Mouse (Mus musculus) mouse embryonic stem cell (cell line): ENCODE data around the gene Zfp384.

Experiments
- in situ Hi-C, 2 experiments: fragments of 300-500 bp; cut with MboI; formaldehyde crosslinking; loops; 1 replicate in 1 of 2; 3 replicates in 1 of 2; pipeline ENCODE4 v1.14.3; 2019 to 2020; ENCODE audit warnings: low sequenced_read_pairs in 2 of 2, low pct_unique_long_range_greater_than_20kb in 1 of 2, mixed read lengths in 1 of 2; ENCODE audit not compliant: unreplicated experiment in 1 of 2

Gene Zfp384

DNA sequence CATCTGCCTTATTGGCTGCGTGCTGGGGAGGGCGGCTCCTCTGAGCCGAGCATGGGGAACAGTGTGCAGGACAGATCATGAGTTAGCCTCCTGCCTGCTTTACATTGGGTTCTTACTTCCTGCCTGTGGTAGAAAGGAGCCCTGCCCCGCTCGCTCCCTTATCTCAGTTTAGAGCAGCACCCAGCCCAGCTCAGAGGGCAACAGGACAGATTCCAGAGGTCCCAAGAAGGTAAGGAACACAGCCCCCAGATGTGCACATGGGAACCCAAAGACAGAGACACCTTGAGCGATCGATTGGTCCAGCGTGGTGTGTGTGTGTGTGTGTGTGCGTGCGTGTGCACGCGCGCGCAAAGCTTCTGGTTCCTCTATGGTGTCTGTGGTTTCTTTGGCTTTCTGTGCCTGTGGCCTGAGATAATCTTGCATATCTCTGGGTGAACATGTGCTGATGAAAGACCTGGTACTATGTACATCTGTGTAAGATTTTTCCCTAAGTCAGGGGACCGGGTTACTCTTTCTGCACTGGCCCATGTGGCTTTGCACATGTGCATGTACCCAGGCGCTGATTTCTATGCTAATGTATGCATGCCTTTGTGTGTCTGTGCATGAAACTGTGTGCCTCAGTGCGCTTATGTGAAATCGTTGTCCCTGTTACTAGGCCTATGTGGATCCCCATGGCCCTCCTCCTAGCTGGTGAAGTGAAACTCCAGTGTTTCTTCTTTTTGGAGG lies 62.4 kb downstream of the Zfp384 start:
- in situ Hi-C loops, result no loop called here

DNA sequence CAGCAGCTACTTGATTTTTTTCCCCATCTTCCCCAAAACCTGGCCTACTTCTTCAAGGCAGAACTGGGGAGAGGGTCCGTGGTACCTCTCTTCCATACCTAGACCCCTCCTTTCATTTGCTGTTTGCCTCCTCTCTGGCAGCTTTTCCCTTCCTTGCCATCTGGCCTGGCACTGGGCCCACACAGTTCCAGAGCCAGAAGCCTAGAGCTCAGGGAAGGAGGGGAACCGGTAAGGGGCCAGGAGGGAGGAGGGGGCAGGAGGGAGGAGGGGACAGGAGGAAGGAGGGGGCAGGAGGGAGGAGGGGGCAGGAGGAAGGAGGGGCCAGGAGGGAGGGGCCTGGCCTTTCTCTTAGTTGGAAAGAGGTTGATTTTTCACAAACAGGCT lies 62.9 kb downstream of the Zfp384 start:
- in situ Hi-C loops, result no loop called here

- in situ Hi-C loops, result no loop called here
Observed at GRCm38 (mm10) chr6:125073825-125074224, 64.9 kb downstream of the Zfp384 start.

GRCm38 (mm10) chr6:125081394-125081793 lies 72.4 kb downstream of the Zfp384 start:
- in situ Hi-C loops, result no loop called here

DNA sequence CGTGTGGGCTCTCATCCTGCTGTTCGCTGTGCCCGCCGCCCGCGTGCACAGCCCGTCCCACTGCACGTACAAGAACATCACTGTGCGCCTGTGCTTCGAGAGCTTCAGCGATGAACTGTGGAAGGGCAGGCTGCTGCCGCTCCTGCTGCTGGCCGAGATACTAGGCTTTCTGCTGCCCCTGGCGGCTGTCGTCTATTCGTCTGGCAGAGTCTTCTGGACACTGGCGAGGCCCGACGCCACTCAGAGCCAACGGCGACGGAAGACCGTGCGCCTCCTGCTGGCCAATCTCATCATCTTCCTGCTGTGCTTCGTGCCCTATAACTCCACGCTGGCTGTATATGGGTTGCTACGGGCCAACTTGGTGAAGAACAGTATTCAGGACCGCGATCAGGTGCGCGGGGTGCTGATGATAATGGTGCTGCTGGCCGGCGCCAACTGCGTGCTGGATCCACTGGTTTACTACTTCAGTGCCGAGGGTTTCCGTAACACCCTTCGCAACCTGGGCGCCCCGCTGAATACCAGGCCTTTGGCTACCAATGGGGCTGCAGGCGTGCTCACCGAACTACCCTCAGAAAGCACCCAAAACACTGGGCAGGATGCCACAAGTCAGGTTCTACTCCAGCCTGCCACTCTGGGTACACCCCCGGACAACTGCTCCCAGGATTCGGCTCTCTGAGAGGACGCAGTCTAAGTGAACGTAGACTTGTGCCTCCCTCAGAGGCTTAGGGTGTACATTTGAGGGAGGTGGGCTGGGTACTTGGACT lies 73.0 kb downstream of the Zfp384 start:
- in situ Hi-C loops, result no loop called here

DNA sequence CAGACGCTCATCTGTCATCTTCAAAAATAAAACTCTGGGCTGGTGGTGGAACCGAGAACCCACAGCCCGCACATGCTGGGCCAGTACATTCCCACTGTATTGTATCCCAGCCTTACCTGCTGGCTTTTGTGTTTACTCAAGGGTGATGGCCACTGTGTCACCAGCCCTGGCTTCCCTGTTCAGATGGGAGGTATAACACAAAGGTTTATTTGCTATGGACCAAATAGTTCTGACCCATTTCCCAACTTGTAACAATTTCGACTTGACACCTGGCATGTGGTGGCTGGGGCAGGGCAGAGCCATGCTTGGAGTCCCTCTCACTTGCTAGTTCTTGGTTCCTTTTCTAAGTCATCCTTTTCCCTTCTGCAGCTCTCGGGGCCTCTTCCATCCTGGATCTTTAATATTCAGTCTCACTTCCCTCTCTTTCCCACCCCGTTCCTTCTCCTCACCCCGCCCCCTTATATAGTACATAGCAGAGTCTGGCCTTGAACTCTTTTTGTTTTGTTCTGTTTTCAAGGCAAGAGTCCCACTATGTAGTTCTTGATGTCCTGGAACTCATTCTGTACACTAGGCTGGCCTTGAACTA lies 73.9 kb downstream of the Zfp384 start:
- in situ Hi-C loops, result no loop called here

DNA sequence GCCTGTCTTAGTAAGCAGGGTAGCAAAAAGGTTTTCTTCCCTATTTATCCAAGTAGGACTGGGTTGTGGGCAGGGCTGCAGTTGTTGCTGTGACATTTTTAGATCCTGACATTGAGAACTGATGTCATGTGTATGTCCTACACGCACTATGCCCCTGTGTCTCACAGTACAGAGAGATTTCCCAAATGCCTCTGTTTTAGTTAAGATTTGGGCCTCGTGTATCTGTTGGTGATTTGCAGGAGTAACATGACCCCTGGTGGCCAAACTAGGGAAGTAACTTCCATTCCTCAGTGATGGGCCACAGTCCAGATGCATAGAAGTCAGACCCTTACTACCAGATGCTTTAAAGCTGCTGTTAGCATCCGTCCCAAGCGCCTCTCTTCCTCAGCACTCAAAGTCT lies 75.5 kb downstream of the Zfp384 start:
- in situ Hi-C loops, result no loop called here
